Mouse (Mus musculus) R1 (cell line): Measurements from ENCODE around the gene Chrnb2.
A peak's percentile ranks its signal among the peaks of the same experiment; 100 is the strongest.

Experiments used
- DNase-seq: peaks from one replicate; pipeline ENCODE4 v3.0.0-alpha.2; 2018; ENCODE audit warnings: low read depth, low spot score

Chrnb2 gene

DNA sequence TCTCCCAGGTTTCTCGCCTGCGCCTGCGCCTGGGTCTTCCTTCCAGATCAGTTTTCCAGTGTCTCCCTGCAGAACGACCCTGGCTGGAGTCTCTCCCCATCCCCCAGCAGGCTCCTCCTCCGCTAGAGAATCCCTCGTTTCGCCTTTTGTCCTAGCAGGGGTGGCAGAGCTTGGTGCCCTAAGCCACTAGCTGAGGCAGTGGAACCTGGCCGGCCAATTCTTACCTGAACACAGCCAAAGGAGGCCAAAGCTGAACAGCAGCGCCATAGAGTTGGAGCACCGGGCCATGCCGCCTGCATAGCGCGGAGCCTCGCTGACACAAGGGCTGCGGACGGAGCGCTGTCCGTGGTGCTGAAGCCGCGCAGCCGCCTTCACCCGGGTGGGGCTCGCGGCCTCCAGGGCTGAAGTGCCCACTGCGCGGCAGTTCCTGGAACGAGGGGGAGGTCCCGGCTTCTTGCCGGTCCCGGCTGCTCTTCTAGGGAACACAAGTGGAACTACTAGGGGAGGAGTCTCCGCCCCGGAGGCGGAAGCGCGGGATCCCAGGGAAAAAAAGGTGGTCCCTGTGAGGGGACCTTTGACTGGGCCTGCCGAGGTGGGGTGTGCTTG, at the start of gene Chrnb2:
Chrnb2 (minus strand) TSS at position 514 of the 606 bp plus-strand sequence.
- peak; percentile 89 for DNase-seq

DNA sequence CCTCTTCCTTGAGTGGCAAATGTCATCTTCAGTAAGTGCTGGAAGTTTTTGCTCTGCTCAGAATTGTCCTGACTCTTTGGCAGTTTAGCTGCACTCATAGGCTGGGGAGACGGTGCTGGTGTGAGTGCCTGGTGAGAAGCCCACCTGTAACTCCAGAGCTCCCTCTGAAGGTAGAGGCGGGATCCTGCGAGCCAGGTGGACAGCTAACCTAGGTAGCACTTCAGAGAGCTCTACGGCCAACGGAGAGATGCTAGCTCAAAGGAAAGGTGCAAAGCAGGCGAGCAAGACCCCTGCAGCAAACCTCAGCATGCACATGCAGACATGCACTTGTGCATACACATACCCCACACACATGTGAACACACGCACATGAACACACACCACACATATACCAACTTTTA, 49.6 kb upstream of the Chrnb2 start:
- no peak for DNase-seq

DNA sequence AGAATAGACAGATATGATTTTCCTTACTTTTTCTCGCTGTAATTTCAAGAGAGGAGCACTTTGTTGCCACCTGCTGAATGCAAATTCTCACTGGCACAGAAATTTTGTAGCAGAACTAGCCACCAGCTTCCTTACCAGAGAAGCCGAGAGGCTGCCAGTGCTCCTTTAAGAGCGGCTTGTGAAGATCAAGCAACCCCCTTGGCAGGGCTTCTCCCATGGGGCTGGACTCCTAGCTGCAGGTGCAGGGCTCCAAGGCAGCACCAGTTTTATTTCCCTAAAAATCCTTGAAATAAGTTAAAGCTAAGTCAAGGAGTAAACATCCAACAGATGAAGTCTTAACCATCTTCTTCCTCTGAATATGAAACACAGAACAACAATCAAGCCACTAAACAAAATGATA, 47.7 kb upstream of the Chrnb2 start:
- no peak for DNase-seq

DNA sequence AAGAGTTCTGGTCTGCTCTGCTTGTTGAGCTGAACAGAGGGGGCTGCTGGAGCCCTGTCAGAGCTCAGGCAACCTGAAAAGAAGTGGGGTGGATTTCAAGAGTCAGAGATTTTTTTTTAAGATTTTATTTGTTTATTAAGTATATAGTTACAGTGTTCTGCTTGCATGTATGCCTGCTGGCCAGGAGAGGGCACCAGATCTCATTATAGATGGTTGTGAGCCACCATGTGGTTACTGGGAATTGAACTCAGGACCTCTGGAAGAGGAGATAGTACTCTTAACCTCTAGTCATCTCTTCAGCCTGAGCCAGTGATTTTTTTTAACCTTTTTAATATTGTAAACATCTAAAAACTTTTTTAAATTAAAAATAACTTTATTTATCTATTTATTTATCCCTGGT, 46.4 kb upstream of the Chrnb2 start:
- DNase-seq, result peak; percentile 53

- DNase-seq, result peak; percentile 67
Measured at GRCm38 (mm10) chr3:89808638-89809037, 44.2 kb upstream of the Chrnb2 start.

GRCm38 (mm10) chr3:89807881-89808280, 43.4 kb upstream of the Chrnb2 start:
- no peak for DNase-seq

- no peak for DNase-seq
Measured at GRCm38 (mm10) chr3:89807171-89807570, 42.7 kb upstream of the Chrnb2 start.

- DNase-seq, result peak; percentile 79
Measured at GRCm38 (mm10) chr3:89806751-89807150, 42.3 kb upstream of the Chrnb2 start.

GRCm38 (mm10) chr3:89805179-89805578, 40.7 kb upstream of the Chrnb2 start:
- DNase-seq, result peak; percentile 49

- no peak for DNase-seq
Measured at GRCm38 (mm10) chr3:89802876-89803275, 38.4 kb upstream of the Chrnb2 start.

DNA sequence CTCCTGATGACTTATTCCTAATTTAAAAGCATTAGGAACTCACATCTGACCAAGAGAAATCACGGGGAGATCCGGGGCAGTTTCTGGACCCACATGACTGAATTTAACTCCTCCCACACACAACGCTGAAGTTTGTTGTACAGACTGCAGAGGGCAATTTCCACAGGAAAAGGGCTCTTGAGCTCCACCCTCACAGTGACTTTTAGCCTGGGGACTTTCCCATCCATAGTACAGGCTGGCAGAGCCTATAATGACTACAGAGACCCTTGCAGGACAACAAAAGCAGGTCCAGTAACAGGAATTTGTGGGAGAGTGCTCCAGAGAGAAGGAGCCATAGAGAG, 37.0 kb upstream of the Chrnb2 start:
- DNase-seq, result peak; percentile 81

- DNase-seq, result peak; percentile 57
Measured at GRCm38 (mm10) chr3:89800774-89801506, 36.5 kb upstream of the Chrnb2 start.

DNA sequence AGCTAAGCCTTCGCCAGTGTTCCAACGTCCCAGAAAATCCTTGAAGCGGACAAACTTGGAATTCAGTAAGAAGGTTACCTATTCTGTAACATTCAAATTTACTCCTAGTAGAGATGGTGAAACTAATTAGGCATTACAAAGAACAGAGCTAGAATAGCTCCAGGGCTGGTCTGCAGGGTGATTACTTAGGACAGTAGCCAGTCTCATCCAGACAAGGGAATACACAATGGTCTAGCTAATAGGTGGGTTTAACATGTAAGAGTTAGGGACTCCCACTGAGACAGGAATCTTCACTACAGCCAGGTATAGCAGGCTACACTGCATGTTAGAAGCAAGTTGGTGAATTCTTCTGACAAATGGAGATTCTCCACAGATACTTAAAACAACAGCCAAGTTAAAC, 35.6 kb upstream of the Chrnb2 start:
- peak; percentile 96 for DNase-seq

DNA sequence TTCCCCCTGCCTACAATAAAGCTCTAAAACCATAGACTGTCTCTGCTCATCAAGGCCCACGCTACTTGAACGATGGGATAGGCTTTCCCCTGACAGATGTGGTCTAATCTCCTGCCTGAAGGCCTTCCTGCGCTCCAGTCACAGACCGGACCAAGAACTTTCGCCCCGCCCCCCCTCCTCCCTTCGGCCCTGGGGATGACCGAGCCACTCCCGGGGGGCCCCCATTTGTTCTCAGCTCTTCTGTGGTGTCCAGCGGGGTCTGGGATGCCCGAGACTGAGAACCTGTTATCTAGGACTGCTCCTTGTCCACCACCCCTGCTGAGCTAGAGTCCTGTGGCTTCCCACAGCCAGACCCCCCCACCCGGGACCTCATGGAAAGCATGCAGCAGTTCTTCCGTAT, 35.0 kb upstream of the Chrnb2 start:
- peak; percentile 87 for DNase-seq

DNA sequence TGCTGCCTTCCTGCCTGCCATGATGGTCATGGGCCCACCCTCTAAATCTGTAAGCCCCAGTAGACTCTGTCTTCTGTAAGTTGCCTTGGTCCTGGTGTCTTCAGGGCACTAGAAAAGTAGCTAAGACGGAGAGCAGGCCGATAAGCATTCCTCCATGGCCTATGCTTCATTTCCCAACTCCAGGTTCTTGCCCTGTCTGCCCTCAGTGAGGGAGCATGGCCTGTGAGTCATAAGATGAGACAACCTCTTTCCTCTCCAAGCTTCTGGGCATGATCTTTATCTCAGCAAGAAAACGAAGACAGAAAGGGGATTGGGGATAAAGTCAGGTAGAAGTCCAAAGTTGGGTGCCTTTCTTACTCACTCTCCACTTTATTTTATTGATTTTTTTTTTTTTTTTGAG, 34.1 kb upstream of the Chrnb2 start:
- no peak for DNase-seq

DNA sequence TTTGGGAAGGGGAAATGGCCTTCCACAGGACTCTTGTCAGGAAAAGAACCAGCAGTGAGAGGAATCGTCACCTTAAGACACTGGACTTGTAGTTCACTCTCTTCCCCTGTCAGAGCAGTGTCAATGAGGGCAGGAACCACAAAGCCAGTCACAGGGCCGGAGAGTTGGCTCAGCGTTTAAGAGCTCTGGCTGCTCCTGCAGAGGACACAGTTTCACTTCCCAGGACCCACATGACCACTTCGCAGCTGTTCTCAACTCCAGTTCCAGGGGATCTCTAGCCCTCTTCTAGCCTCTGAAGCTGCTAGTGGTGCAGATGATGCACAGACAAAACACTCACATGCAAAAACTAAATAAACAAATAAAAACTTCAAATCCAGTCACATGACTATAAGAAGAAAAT, 31.9 kb upstream of the Chrnb2 start:
- DNase-seq, result no peak

- DNase-seq, result peak; percentile 81
Measured at GRCm38 (mm10) chr3:89795746-89796145, 31.3 kb upstream of the Chrnb2 start.

DNA sequence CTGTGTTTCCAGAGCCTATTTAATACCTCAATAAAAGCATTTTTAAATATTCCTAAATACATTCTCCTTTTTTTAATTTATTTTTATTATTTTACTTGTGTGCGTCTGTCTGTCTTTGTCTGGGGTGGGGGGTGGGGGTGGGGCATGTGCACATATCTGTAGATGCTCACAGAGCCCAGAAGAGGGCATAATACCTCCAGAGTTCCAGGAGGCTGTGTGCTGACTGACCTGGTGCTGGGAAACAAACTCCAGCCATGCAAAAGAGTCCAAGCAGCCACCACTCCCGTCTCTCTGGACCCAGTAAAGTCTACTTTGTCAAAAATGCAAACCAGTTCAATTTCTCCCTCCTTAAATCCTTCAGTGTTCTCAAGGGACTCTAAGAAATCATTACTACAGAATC, 30.2 kb upstream of the Chrnb2 start:
- DNase-seq, result peak; percentile 77

DNA sequence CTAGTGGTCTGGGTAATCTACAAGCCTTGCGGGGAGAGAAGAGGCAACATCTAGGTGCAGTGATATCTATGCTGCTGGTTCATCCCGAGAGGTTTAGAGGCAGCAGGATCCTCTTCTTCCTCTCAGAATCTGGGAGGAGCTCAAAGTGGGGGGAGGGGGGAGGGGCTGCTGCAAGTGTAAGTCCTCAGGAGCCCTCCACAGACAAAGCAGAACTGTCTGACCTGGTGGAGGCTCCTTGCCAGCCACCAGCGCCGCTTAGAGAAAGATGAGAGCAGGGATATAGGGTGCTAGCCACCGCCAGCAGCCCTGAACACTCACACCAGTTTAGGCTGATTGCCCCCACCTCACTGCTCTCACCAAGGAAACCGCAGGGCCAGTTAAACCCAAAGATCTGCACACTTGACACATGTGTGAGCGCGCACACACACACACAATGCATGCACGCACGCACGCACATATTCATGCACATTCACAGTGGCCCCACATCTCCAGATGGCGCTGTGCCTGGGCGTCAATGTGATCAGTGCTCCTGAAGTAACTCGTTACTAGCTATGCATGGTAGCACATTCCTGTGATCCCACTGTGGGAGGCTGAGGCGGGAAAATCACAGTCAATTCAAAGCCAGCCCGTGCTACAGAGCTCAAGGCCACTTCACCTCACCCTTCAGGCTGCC, 24.4 kb upstream of the Chrnb2 start:
- peak; percentile 75 for DNase-seq

DNA sequence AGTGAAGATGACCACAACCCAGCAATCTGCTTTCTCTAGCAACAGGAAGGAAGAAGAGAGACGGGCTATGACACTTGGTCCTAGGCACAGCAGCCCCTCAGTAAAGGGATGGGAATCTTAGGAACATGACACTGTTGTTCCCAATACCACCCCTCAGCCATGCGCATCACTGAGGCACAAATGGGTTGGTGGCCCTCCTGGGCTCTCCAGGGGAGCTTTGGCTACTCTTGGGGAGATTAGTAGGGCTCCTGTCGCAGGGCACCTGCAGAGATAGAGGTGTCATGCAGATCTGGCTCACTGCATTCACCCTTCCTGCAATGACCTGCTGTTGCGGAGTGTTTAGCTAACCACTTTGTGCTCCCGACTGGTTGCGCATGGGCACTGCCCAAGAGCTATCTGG, 21.8 kb upstream of the Chrnb2 start:
- DNase-seq, result no peak

DNA sequence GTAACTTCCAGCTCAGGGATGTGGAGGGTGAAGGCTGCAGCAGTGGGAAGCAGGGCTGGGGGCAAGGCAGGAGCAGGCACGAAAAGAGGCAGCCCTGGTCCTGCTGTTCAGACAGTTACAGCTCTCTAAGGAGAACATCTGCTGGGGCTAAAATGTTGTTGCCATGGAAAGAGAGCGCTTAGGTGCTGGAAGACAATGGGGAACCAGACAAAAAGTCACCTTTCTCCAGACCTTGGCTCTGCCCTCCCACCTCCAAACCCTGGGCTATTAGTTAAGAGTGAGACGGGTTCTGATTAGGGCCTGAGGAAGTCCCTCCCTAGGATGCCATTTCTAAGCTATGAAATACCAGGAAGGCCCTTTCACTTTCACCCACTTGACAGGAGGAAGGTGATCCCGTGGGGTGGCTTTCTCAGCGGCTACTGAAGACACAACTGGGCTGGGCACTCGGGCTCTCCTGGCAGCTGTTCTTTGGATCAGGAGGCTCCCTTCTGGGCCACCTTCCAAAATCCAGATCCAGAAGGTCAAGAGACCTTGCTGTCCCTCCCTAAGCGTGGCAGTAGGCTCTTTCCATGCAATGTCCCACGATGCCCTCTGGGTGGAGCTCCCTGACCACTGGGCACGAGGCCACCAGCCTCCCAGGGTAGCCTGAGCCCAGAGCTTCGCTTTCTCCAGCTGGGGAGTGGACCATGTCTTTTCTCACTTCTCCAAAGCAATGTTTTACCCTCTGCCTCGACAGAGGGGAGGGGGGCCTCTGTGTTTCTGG, 20.7 kb upstream of the Chrnb2 start:
- peak; percentile 73 for DNase-seq

- no peak for DNase-seq
Measured at GRCm38 (mm10) chr3:89781640-89782039, 17.2 kb upstream of the Chrnb2 start.
